Mouse (Mus musculus) limb, embryonic 14.5 days (tissue): ENCODE results near the gene Nostrin. TPM values are rescaled to one million over a fixed set of nuclear protein-coding genes. Genes with fewer than 3 reads are reported as not detected.

ENCODE experiments used
- ATAC-seq: fragments of 200-750 bp; cut with Nextera tagmentation; 2 replicates; pipeline ENCODE4 v1.8.0; 2017; ENCODE audit warnings: low read depth, moderate number of reproducible peaks, moderate TSS enrichment; ENCODE audit not compliant: low FRiP score
- DNase-seq: peaks from one replicate; pipeline ENCODE4 v3.0.0-alpha.2; 2015; ENCODE audit warnings: low spot score
- H3K27ac ChIP-seq: fragments of 300-500 bp; sonication (generic); replicated peaks from 2 replicates; pipeline ENCODE4 v1.5.1; 2014; ENCODE audit warnings: low read depth, mild to moderate bottlenecking, low read length, moderate library complexity, mixed read lengths
- H3K27me3 ChIP-seq: fragments of 300-500 bp; sonication (generic); 2 replicates; pipeline ENCODE4 v1.6.1; 2014; ENCODE audit warnings: low read length, mixed read lengths; ENCODE audit not compliant: control insufficient read depth, insufficient read depth
- H3K36me3 ChIP-seq: fragments of 300-500 bp; sonication (generic); 2 replicates; pipeline ENCODE4 v1.6.1; 2014; ENCODE audit warnings: mild to moderate bottlenecking, low read length, moderate library complexity, mixed read lengths; ENCODE audit not compliant: control insufficient read depth, insufficient read depth
- H3K4me1 ChIP-seq: fragments of 300-500 bp; sonication (generic); 2 replicates; pipeline ENCODE4 v1.6.1; 2014; ENCODE audit warnings: antibody characterized with exemption, low read length, mixed read lengths; ENCODE audit not compliant: control insufficient read depth, insufficient read depth
- H3K4me2 ChIP-seq: fragments of 300-500 bp; sonication (generic); replicated peaks from 2 replicates; pipeline ENCODE4 v1.6.1; 2014; ENCODE audit warnings: low read depth, mild to moderate bottlenecking, low read length, moderate library complexity; ENCODE audit not compliant: severe bottlenecking
- H3K4me3 ChIP-seq: fragments of 300-500 bp; sonication (generic); replicated peaks from 2 replicates; pipeline ENCODE4 v1.5.1; 2014; ENCODE audit warnings: low read length
- H3K9ac ChIP-seq: fragments of 300-500 bp; sonication (generic); 2 replicates; pipeline ENCODE4 v1.6.1; 2014; ENCODE audit warnings: mild to moderate bottlenecking, low read depth, low read length, moderate library complexity; ENCODE audit not compliant: severe bottlenecking
- H3K9me3 ChIP-seq: fragments of 300-500 bp; sonication (generic); 2 replicates; pipeline ENCODE4 v1.6.1; 2016; ENCODE audit warnings: low read length; ENCODE audit not compliant: control insufficient read depth
- POLR2A ChIP-seq: fragments of 200-500 bp; IDR thresholded peaks from 2 replicates; pipeline ENCODE4 v1.8.0; 2012; ENCODE audit warnings: inconsistent platforms, mild to moderate bottlenecking, moderate library complexity, borderline replicate concordance; ENCODE audit not compliant: insufficient read depth, insufficient read length; ENCODE audit errors: extremely low read depth
- WGBS: fragments of 180-500 bp; shearing (Covaris S2); extraction: QIAGEN DNeasy Blood & Tissue Kit; methylation state at CpG from one replicate; pipeline ENCODE4 v1.1.7; 2014; 5-methylcytosine and 5-hydroxymethylcytosine counted together
- polyA plus RNA-seq, 2 experiments: library from polyadenylated mRNA; depleted of rRNA in 1 of 2; stranded (reverse) in 1 of 2; unstranded in 1 of 2; fragments of >200 nt; fragmentation: Nextera tagmentation in 1 of 2; extraction: Ambion mirVana in 1 of 2; gene quantifications; 2 replicates each; pipeline versions ENCODE4 v1.2.1 to v1.2.3; 2012 to 2014

Nostrin gene
- polyA plus RNA-seq, 2 experiments: 0.45 to 0.80 TPM

GRCm38 (mm10) chr2:69234976-69235678, 99.5 kb downstream of the Nostrin start:
- ATAC-seq (no peak), DNase-seq (no peak)
- no peak overlapping the region for H3K27ac ChIP-seq
- no peak overlapping the region for H3K9ac ChIP-seq
- WGBS: 74% methylated on average over 5 of the region's 5 CpGs
- H3K9me3 ChIP-seq: no peaks in the 10 kb centered on the region
- H3K27me3 ChIP-seq: no peaks in the 10 kb centered on the region
- TF ChIP-seq POLR2A: no peak
- no peak overlapping the region for H3K4me2 ChIP-seq
- H3K4me1 ChIP-seq: no peaks in the 10 kb centered on the region
- no peaks in the 10 kb centered on the region for H3K36me3 ChIP-seq
- no peak overlapping the region for H3K4me3 ChIP-seq

Other genes with a start within 250 kb of the Nostrin start
- gene Spc25, start 70.4 kb downstream of the Nostrin start, polyA plus RNA-seq (2012; rRNA removed): 38.1 and 58.4 TPM in 2 replicates
- 129 and 137 TPM in 2 replicates for gene Spc25, start 70.4 kb downstream of the Nostrin start, polyA plus RNA-seq (2014; fragmentation: Nextera tagmentation; extraction: Ambion mirVana)
- 0.06 and 0.10 TPM in 2 replicates for gene G6pc2, start 75.3 kb downstream of the Nostrin start, polyA plus RNA-seq (2012; rRNA removed)
- gene G6pc2, start 75.3 kb downstream of the Nostrin start, polyA plus RNA-seq (2014; fragmentation: Nextera tagmentation; extraction: Ambion mirVana): 0.10 and 0.29 TPM in 2 replicates
- gene Abcb11, start 206.8 kb downstream of the Nostrin start, polyA plus RNA-seq (2012; rRNA removed): 0.01 TPM in 1 of 2 replicates, not detected in the other
- not detected in 2 replicates for gene Abcb11, start 206.8 kb downstream of the Nostrin start, polyA plus RNA-seq (2014; fragmentation: Nextera tagmentation; extraction: Ambion mirVana)
- gene Dhrs9, start 244.6 kb downstream of the Nostrin start, polyA plus RNA-seq (2012; rRNA removed): 0.09 and 0.10 TPM in 2 replicates
- 0.10 TPM in 1 of 2 replicates, not detected in the other for gene Dhrs9, start 244.6 kb downstream of the Nostrin start, polyA plus RNA-seq (2014; fragmentation: Nextera tagmentation; extraction: Ambion mirVana)